Mouse (Mus musculus) testis, adult 2 months (tissue): Measurements from ENCODE around the gene C2cd4a.

Experiments used
- CTCF ChIP-seq: fragments of 200-500 bp; IDR thresholded peaks from 2 replicates; pipeline ENCODE4 v1.5.1; 2012; ENCODE audit warnings: low read depth, mild to moderate bottlenecking, inconsistent platforms, low read length, moderate library complexity; ENCODE audit not compliant: control insufficient read depth, insufficient read depth, insufficient replicate concordance
- POLR2A ChIP-seq: fragments of 200-500 bp; IDR thresholded peaks from 2 replicates; pipeline ENCODE4 v1.6.1; 2012; ENCODE audit warnings: low read depth, mild to moderate bottlenecking, inconsistent platforms, low read length, moderate library complexity; ENCODE audit not compliant: control insufficient read depth

DNA sequence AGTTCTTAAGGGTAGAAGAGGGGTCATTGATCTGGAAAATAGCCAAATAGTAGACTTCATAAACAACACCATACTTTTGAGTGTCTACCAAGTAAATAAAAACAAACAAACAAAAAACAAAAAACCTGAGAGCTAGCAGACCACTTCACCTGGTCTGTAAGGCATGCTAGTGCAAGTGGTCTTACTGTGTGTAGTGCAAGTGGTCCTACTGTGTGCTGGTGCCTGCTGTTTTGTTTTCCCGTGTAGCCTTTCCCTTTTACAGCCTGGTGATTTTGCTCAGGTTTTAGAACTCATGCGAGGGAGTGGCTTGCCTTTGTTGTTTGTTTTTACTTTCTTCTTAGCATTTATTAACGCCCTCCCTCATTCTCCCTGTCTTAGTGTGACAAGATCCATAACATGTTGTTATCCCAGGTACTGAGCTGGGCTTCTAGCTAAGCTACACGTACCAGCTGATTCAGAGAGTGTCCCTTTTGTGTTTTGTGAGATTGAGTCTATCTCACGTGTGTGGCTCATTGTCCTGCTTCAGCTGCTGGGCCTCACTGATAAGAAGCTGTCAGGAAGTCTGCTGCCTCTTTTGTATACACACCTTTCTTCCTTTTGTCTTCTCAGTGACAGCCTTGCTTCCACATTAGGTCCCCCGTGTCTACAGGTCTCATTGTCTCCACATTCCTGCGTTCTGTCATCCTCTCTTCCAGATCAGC lies 42.5 kb upstream of the C2cd4a start:
- no peak for TF ChIP-seq CTCF
- no peak for TF ChIP-seq POLR2A
